Mouse (Mus musculus): ENCODE measurements around the gene Klrb1b.

Klrb1b gene

GRCm38 (mm10) chr6:128826132-128826531 is at the start of gene Klrb1b, which contains the start of gene Gm44511:
TSS of gene Klrb1b (minus strand) at chr6:128826331.
TSS of gene Gm44511 (minus strand) at chr6:128826315.
- no peak for DNase-seq (ENCODE audit: low spot score in 2 of 2)

GRCm38 (mm10) chr6:128871910-128872610 is 45.9 kb upstream of the Klrb1b start:
- no peak for DNase-seq (ENCODE audit: low spot score in 2 of 2)

- no peak for DNase-seq (ENCODE audit: low spot score in 2 of 2)
These were observed 42.7 kb upstream of the Klrb1b start for GRCm38 (mm10) chr6:128868861-128869260.

GRCm38 (mm10) chr6:128857976-128858375 is 31.8 kb upstream of the Klrb1b start:
- no peak for DNase-seq (ENCODE audit: low spot score in 2 of 2)

- DNase-seq (ENCODE audit: low spot score in 2 of 2): peak; percentile 44 to 60
These were observed 30.1 kb upstream of the Klrb1b start for GRCm38 (mm10) chr6:128856250-128856649.

GRCm38 (mm10) chr6:128855477-128855876 is 29.3 kb upstream of the Klrb1b start:
- no peak for DNase-seq (ENCODE audit: low spot score in 2 of 2)

- no peak for DNase-seq (ENCODE audit: low spot score in 2 of 2)
These were observed 28.8 kb upstream of the Klrb1b start for GRCm38 (mm10) chr6:128854895-128855294.

GRCm38 (mm10) chr6:128854024-128854820 is 28.1 kb upstream of the Klrb1b start:
- DNase-seq (ENCODE audit: low spot score in 2 of 2): peak in 1 of 2 experiments; percentile 70

GRCm38 (mm10) chr6:128852766-128853165 is 26.6 kb upstream of the Klrb1b start:
- DNase-seq (ENCODE audit: low spot score in 2 of 2): no peak

GRCm38 (mm10) chr6:128851151-128851550 is 25.0 kb upstream of the Klrb1b start:
- no peak for DNase-seq (ENCODE audit: low spot score in 2 of 2)

- no peak for DNase-seq (ENCODE audit: low spot score in 2 of 2)
These were observed 24.5 kb upstream of the Klrb1b start for GRCm38 (mm10) chr6:128850671-128851070.

- peak in 1 of 2 experiments; percentile 53 for DNase-seq (ENCODE audit: low spot score in 2 of 2)
These were observed 23.8 kb upstream of the Klrb1b start for GRCm38 (mm10) chr6:128849902-128850301.

GRCm38 (mm10) chr6:128847401-128847800 is 21.3 kb upstream of the Klrb1b start:
- no peak for DNase-seq (ENCODE audit: low spot score in 2 of 2)

GRCm38 (mm10) chr6:128845998-128846542 is 19.9 kb upstream of the Klrb1b start:
- DNase-seq (ENCODE audit: low spot score in 2 of 2): no peak

- peak; percentile 80 to 82 for DNase-seq (ENCODE audit: low spot score in 2 of 2)
These were observed 19.3 kb upstream of the Klrb1b start for GRCm38 (mm10) chr6:128845319-128845979.

GRCm38 (mm10) chr6:128844586-128845080 is 18.5 kb upstream of the Klrb1b start:
- no peak for DNase-seq (ENCODE audit: low spot score in 2 of 2)

- DNase-seq (ENCODE audit: low spot score in 2 of 2): no peak
These were observed 18.0 kb upstream of the Klrb1b start for GRCm38 (mm10) chr6:128844131-128844530.

- no peak for DNase-seq (ENCODE audit: low spot score in 2 of 2)
These were observed 17.4 kb upstream of the Klrb1b start for GRCm38 (mm10) chr6:128843479-128843992.

GRCm38 (mm10) chr6:128842945-128843478 is 16.9 kb upstream of the Klrb1b start:
- peak; percentile 91 to 94 for DNase-seq (ENCODE audit: low spot score in 2 of 2)

- no peak for DNase-seq (ENCODE audit: low spot score in 2 of 2)
These were observed 16.3 kb upstream of the Klrb1b start for GRCm38 (mm10) chr6:128842356-128842944.

Measured in frontal cortex, postnatal 14 days (tissue).